Mouse (Mus musculus): ENCODE measurements around the gene Etv6.

GRCm38 (mm10) chr6:134151022-134151680, 115.7 kb downstream of the Etv6 start:
- TF ChIP-seq CTCF (IDR thresholded peaks at IDR 0.05; ENCODE audit: extremely low read depth, insufficient read length, insufficient replicate concordance, low read depth, low read length) (no peak), POLR2A (IDR thresholded peaks at IDR 0.05; ENCODE audit: low read depth, low read length) (no peak)
